Mouse (Mus musculus): ENCODE results near the gene Zkscan4. TPM values are rescaled to one million over a fixed set of nuclear protein-coding genes. Genes with fewer than 3 reads are reported as not detected.
"Not testable (repeated sequence)": the region's sequence is repeated elsewhere in the genome, so short reads cannot be mapped to it uniquely, and the experiment has no call there.

Gene Zkscan4
- polyA plus RNA-seq (2012; rRNA removed), result 0.54 and 0.56 TPM in 2 replicates

DNA sequence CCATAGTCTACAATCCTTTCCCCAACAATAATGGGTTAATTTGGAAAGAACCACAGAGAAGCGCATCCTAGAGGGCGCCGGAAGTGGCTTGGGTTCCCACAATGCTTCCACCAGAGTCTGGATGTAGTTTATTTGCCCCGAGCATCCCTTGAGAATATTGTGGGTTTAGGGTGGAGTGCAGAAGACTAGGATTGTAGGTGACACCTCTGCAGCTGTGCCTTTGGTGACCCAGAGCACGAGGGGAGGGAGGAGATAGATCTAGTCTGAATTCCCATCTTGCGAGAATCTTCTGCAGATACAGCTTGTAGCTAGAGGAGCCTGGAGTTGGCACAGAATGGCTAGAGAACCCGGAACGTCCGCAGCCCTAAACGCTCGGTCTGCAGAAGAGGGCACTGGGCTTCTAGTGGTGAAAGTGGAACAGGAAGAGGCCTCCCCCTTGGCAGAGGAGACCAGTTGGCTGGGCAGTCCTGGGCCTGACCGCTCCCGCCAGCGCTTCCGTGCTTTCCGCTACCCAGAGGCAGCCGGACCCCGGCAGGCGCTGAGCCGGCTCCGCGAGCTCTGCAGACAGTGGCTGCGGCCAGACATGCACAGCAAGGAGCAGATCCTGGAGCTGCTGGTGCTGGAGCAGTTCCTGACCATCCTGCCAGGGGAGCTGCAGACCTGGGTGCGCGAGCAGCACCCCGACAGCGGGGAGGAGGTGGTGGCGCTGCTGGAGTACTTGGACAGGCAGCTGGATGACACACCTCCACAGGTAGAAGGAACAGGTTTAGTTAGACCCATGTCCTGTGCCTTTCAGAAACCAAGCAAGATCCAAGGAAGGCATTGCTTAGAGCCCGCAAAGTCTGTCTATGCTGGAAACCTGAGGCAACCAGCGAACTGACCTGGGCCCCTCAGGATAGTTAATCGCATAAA, at the start of gene Zkscan4, which contains the start of gene Gm10065:
Gene Zkscan4, plus strand, starts transcription at position 149 of the 912 bp plus-strand sequence.
Gene Gm10065, minus strand, starts transcription at position 683 of the 912 bp plus-strand sequence.
- peak; percentile 75 for DNase-seq
- Histone ChIP-seq H3K4me3 (ENCODE audit: insufficient read depth, low read depth, low read length) (peak within 1 kb of the TSS; percentile 54), H3K27ac (ENCODE audit: insufficient read depth, low read depth, low read length) (peak within 1 kb of the TSS; percentile 65)
- not testable (repeated sequence) for H3K27me3 ChIP-seq (replicated peaks; ENCODE audit: control insufficient read depth, insufficient read depth, low read length); H3K36me3 ChIP-seq (ENCODE audit: control insufficient read depth, insufficient read depth, low read length); H3K4me1 ChIP-seq (ENCODE audit: control insufficient read depth, insufficient read depth, low read length)
- 2% methylated on average over 31 of the region's 31 CpGs for WGBS

DNA sequence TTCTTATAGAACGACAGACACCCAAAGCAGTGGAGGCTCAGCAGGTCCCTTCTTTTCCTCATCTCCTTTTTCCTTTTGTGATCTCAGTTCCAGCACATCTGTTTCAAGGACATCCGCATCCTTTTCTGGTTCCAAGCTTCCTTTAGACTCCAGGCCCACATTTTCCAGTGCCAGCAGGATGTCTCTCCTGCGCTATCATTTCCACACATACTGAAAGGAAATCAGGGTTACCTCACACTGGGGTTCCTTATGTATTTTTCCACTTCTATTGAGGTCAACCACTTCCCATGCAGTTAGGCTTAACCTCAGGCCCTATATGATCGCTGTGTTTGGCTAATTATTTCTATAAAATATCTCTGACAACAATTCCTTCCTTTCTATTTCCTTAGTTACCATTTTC, 43.2 kb upstream of the Zkscan4 start:
- H3K36me3 ChIP-seq (ENCODE audit: control insufficient read depth, insufficient read depth, low read length), result no peaks in the 10 kb centered on the region
- TF ChIP-seq POLR2A (IDR thresholded peaks at IDR 0.05; ENCODE audit: low read depth, low read length), result no peak
- DNase-seq, result no peak
- 74% methylated on average over 4 of the region's 4 CpGs for WGBS
- H3K27ac ChIP-seq (ENCODE audit: insufficient read depth, low read depth, low read length), result no peak overlapping the region
- peaks cover 5% of the 10 kb centered on the region; the same call in 1 of the 2 replicates for H3K4me1 ChIP-seq (ENCODE audit: control insufficient read depth, insufficient read depth, low read length)
- H3K27me3 ChIP-seq (replicated peaks; ENCODE audit: control insufficient read depth, insufficient read depth, low read length), result no peaks in the 10 kb centered on the region
- H3K4me3 ChIP-seq (ENCODE audit: insufficient read depth, low read depth, low read length), result no peak overlapping the region

DNA sequence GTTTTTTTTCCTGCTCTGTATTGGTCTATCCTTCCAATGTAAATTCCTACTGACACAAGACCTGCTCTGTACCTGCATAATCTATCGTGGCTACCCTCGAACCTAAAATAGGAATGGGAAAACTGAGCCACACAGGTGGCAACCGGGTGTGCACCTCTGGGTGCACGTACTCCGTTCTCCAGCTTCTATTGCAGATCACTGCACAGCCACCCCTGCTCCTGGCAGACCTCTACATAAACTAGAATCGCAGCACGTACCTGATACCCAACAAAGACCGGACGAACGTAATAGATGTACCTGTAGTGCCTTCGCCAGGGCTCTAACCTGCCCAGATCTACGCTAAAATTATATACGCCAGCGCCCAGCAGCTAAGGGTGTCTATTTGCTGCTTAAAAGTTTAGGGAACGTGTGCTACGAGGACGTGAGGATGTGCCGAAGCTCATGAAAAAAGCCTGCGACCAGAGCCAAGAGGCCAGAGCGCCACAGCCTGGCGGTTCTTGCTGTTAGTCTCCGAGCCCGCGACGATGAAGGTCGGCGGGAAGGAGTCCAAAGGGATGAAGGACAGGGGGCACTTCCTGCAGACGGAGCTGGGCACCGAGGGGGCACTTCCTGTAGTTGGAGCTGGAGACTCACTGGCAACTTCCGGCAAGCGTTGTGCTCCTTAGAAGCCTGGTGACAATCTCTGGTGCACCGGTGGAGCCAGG, 38.1 kb upstream of the Zkscan4 start, which contains the start of gene Pgbd1:
Gene Pgbd1, minus strand, starts transcription at position 556 of the 704 bp plus-strand sequence.
- Histone ChIP-seq H3K36me3 (ENCODE audit: control insufficient read depth, insufficient read depth, low read length) (peaks cover 6% of the 10 kb centered on the region; the same call in 1 of the 2 replicates), H3K4me3 (ENCODE audit: insufficient read depth, low read depth, low read length) (peak within 1 kb of the TSS; percentile 69), H3K27me3 (replicated peaks; ENCODE audit: control insufficient read depth, insufficient read depth, low read length) (no peaks in the 10 kb centered on the region), H3K27ac (ENCODE audit: insufficient read depth, low read depth, low read length) (peak within 1 kb of the TSS; percentile 82), H3K4me1 (ENCODE audit: control insufficient read depth, insufficient read depth, low read length) (peaks cover 7% of the 10 kb centered on the region; the same call in 1 of the 2 replicates)
- WGBS, result under 1% methylated on average over 32 of the region's 32 CpGs
- peak; percentile 75 for DNase-seq
- TF ChIP-seq CTCF (conservative IDR thresholded peaks at IDR 0.05; ENCODE audit: insufficient read depth, insufficient read length, low read depth, low read length) (peak; percentile 38; the same call in 1 of the 2 replicates), POLR2A (IDR thresholded peaks at IDR 0.05; ENCODE audit: low read depth, low read length) (no peak)

DNA sequence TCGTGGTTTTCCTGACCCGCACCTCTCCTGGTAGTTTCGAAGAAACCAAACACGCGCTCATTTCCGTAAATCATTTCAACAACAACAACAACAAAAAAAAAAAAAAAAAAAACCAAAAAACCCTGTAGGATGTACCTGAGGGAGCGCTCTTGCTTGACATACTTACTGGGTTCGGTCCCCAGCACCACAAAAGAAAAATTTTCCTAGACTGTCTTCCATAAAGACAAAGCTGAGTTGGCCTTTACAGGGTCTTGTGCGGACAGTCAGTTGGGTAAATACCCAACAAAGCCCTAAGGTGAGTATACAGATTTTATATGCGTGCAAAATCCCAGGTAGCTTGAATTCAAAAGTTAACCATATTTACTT, 37.5 kb upstream of the Zkscan4 start:
- WGBS, result 23% methylated on average over 10 of the region's 10 CpGs
- TF ChIP-seq CTCF (conservative IDR thresholded peaks at IDR 0.05; ENCODE audit: insufficient read depth, insufficient read length, low read depth, low read length), result no peak
- TF ChIP-seq POLR2A (IDR thresholded peaks at IDR 0.05; ENCODE audit: low read depth, low read length), result no peak
- no peak for DNase-seq
- peaks cover 6% of the 10 kb centered on the region; the same call in 1 of the 2 replicates for H3K36me3 ChIP-seq (ENCODE audit: control insufficient read depth, insufficient read depth, low read length)
- H3K27me3 ChIP-seq (replicated peaks; ENCODE audit: control insufficient read depth, insufficient read depth, low read length), result no peaks in the 10 kb centered on the region
- H3K27ac ChIP-seq (ENCODE audit: insufficient read depth, low read depth, low read length), result peak overlapping the region; percentile 82; the same call in 1 of the 2 replicates
- H3K4me3 ChIP-seq (ENCODE audit: insufficient read depth, low read depth, low read length), result peak overlapping the region; percentile 69
- peaks cover 7% of the 10 kb centered on the region; the same call in 1 of the 2 replicates for H3K4me1 ChIP-seq (ENCODE audit: control insufficient read depth, insufficient read depth, low read length)

DNA sequence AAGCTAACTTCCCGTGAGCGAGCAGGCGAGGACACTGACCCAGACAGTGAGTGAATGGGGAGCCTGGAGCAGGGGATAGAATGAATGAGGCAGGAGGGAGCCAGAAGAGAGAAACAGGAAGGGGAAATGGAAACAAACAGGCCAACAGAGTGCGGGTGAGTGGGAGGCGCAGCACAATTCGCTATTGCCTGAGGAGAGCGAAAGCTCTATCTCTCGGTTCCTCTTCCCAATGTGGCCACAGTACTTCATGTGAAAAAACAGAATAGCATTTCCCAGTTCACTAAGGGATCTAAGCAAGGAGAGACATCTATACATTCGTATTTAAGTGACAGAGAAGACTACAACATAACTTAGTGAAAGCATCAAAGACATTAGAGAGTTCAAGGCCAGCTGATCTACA, 31.9 kb upstream of the Zkscan4 start:
- no peak for DNase-seq
- Histone ChIP-seq H3K4me1 (ENCODE audit: control insufficient read depth, insufficient read depth, low read length) (no peaks in the 10 kb centered on the region), H3K27ac (ENCODE audit: insufficient read depth, low read depth, low read length) (no peak overlapping the region), H3K4me3 (ENCODE audit: insufficient read depth, low read depth, low read length) (no peak overlapping the region), H3K27me3 (replicated peaks; ENCODE audit: control insufficient read depth, insufficient read depth, low read length) (no peaks in the 10 kb centered on the region), H3K36me3 (ENCODE audit: control insufficient read depth, insufficient read depth, low read length) (peaks cover 13% of the 10 kb centered on the region)
- WGBS, result 85% methylated on average over 9 of the region's 9 CpGs
- no peak for TF ChIP-seq POLR2A (IDR thresholded peaks at IDR 0.05; ENCODE audit: low read depth, low read length)
- TF ChIP-seq CTCF (conservative IDR thresholded peaks at IDR 0.05; ENCODE audit: insufficient read depth, insufficient read length, low read depth, low read length), result no peak

DNA sequence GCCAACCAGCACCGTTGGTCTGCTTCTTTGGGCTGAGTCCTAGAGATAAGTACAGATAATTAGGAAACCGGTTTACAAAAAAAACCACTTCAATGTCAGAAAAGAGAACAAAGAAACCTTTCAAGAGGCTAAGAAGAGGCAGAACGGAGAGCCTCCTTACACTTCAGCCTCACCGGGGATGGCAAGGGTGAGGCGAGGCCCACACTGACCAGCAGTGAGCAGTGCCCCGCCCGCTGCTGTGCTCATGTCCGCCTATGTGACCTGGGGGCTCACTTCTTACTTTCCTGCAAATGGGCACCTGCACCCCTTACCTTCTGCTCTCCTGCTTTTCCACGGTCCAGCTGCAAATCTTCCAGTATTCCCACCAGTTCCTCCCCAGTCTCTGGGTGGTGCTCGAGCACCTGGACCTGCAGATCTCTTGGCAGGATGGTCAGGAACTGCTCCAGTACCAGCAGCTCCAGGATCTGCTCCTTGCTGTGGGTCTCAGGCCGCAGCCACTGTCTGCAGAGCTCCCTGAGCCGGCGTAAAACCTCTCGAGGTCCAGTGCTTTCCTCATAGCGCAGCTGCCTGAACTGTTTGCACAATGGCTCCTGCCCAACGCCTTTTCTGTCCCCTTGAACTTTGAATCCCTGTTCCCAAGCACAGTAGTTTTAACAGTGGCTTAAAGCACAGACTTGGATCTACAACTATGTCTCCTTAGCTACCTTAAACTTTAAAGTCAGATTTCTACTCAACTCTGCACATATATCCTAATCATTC, 30.7 kb upstream of the Zkscan4 start:
- Histone ChIP-seq H3K27ac (ENCODE audit: insufficient read depth, low read depth, low read length) (no peak overlapping the region), H3K27me3 (replicated peaks; ENCODE audit: control insufficient read depth, insufficient read depth, low read length) (no peaks in the 10 kb centered on the region), H3K36me3 (ENCODE audit: control insufficient read depth, insufficient read depth, low read length) (peaks cover 13% of the 10 kb centered on the region), H3K4me3 (ENCODE audit: insufficient read depth, low read depth, low read length) (no peak overlapping the region), H3K4me1 (ENCODE audit: control insufficient read depth, insufficient read depth, low read length) (peaks cover 6% of the 10 kb centered on the region; the same call in 1 of the 2 replicates)
- peak; percentile 34 for DNase-seq
- WGBS, result 84% methylated on average over 16 of the region's 16 CpGs
- TF ChIP-seq POLR2A (IDR thresholded peaks at IDR 0.05; ENCODE audit: low read depth, low read length) (no peak), CTCF (conservative IDR thresholded peaks at IDR 0.05; ENCODE audit: insufficient read depth, insufficient read length, low read depth, low read length) (no peak)

All from kidney, adult 2 months (tissue).